Mouse (Mus musculus): ENCODE results near the gene Tmem41b. TPM values are rescaled to one million over a fixed set of nuclear protein-coding genes. Genes with fewer than 3 reads are reported as not detected.

The Tmem41b gene
- polyA plus RNA-seq, 1 experiment from 2014 or later = 42.8 TPM

GRCm38 (mm10) chr7:109959716-109960612 is 26.8 kb downstream of the Tmem41b start, which contains the start of gene Dennd5a:
Gene Dennd5a (minus strand): TSS chr7:109960470.
- DNase-seq (ENCODE audit: low read depth, low spot score) (no peak), ATAC-seq (peak; percentile 83)
- CTCF ChIA-PET = no interaction called here
- in situ Hi-C loops (cut with MboI; ENCODE audit: low pct_unique_long_range_greater_than_20kb) = no loop called here
- POLR2A ChIA-PET = interaction anchor here (1.0 to 1.1 kb wide), 2 partner anchors 14 to 61 kb away, joined by 3 to 4 read pairs; no protein-coding TSS in a partner anchor
- TF ChIP-seq CTCF (IDR thresholded peaks at IDR 0.05) = no peak
- H3K27me3 ChIP-seq = no peaks in the 10 kb centered on the region

- ChIA-PET POLR2A (interaction anchor here (1.4 kb wide), 1 partner anchor 103 kb away, joined by 3 read pairs; no protein-coding TSS in a partner anchor), CTCF (interaction anchor here (1.2 kb wide), 1 partner anchor 10 kb away, joined by 3 read pairs; no protein-coding TSS in a partner anchor)
- no peak for TF ChIP-seq CTCF (IDR thresholded peaks at IDR 0.05)
- no peak for ATAC-seq
- no peaks in the 10 kb centered on the region for H3K27me3 ChIP-seq
- DNase-seq (ENCODE audit: low read depth, low spot score) = no peak
- in situ Hi-C loops (cut with MboI; ENCODE audit: low pct_unique_long_range_greater_than_20kb) = no loop called here
Measured at GRCm38 (mm10) chr7:109958843-109959715, 27.6 kb downstream of the Tmem41b start.

GRCm38 (mm10) chr7:109957996-109958789 is 28.5 kb downstream of the Tmem41b start:
- no peaks in the 10 kb centered on the region for H3K27me3 ChIP-seq
- ATAC-seq = no peak
- DNase-seq (ENCODE audit: low read depth, low spot score) = no peak
- CTCF ChIA-PET = interaction anchor here (1.2 to 1.5 kb wide), 2 partner anchors 11 kb away, joined by 3 to 7 read pairs; no protein-coding TSS in a partner anchor
- TF ChIP-seq CTCF (IDR thresholded peaks at IDR 0.05) = no peak
- in situ Hi-C loops (cut with MboI; ENCODE audit: low pct_unique_long_range_greater_than_20kb) = no loop called here
- POLR2A ChIA-PET = interaction anchor here (0.6 to 1.4 kb wide), 2 partner anchors 18 to 104 kb away, joined by 3 read pairs; no protein-coding TSS in a partner anchor

DNA sequence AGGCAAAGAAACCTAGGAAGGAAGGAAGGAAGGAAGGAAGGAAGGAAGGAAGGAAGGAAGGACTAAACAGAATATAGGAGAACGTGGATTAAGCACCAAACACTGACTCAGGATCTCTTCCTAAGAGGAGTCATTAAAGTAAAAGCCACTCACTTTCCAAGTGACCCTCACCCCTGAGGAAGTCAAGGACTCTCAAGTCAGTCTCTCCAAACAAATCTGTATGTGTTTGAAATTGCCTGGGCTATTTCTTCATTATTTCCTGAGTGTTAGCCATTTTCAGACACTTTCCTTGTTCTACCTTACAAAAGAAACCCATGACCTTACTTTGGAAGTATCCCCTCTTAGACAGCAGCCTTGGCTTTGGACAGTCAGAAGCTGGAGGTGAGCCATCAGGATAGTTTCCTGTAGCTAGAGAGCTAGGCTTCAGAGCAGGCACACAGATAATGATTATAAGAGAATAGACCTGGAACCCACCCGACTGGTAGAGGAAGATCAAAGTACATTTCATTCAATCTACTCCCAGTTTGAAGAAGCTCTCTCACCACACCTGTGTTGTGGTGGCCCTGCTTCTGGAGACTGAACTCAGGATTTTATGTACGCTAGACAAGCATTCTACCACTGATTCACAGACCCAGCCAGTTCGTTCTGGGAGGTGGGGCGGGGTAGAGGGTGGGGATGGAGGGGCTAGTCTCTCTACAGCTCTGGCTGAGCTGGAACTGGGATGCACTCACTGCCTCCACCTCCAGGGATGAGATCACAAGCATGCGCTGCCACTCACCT is 31.9 kb downstream of the Tmem41b start:
- in situ Hi-C loops (cut with MboI; ENCODE audit: low pct_unique_long_range_greater_than_20kb) = no loop called here
- no peaks in the 10 kb centered on the region for H3K27me3 ChIP-seq
- no peak for DNase-seq (ENCODE audit: low read depth, low spot score)
- no peak for ATAC-seq
- ChIA-PET POLR2A (no interaction called here), CTCF (no interaction called here)
- TF ChIP-seq CTCF (IDR thresholded peaks at IDR 0.05) = no peak

- CTCF ChIA-PET = no interaction called here
- ATAC-seq = no peak
Measured at GRCm38 (mm10) chr7:109951297-109951696, 35.4 kb downstream of the Tmem41b start.

DNA sequence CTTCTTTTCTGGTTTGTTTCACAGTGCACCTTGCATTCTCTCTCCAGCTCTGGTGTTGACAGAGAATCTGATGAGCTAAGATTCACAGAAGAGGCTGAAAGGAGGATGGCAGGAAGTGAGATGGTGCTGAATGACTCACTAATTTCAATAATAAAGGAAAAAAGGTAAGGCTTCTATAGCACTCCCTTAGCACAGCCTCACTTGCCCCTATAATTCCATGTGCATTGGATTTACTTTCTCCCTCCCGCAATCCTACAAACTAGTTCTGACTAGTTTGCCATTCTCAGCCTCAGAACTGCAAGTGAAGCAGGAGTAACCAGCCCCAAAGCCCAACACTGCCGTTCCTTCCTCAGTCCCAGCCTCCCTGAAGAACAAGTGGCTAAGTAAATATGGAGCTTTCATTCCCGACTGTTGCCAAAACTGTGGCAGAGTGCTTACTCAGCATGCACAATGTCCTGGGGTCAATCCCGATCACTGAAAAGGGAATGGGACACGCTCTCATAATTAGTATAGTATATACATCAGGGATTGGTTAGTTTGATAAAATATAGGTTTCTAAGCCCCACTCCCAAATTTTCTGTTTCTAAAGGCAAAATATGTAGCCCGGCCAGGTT is 42.2 kb downstream of the Tmem41b start:
- H3K27me3 ChIP-seq = no peaks in the 10 kb centered on the region
- in situ Hi-C loops (cut with MboI; ENCODE audit: low pct_unique_long_range_greater_than_20kb) = no loop called here
- no peak for TF ChIP-seq CTCF (IDR thresholded peaks at IDR 0.05)
- POLR2A ChIA-PET = no interaction called here
- no peak for DNase-seq (ENCODE audit: low read depth, low spot score)
- CTCF ChIA-PET = interaction anchor here (1.5 kb wide), 1 partner anchor 9 kb away, joined by 4 read pairs; no protein-coding TSS in a partner anchor
- no peak for ATAC-seq

More at GRCm38 (mm10) chr7:109951297-109951696, 35.4 kb downstream of the Tmem41b start:
- in situ Hi-C loops (cut with MboI; ENCODE audit: low pct_unique_long_range_greater_than_20kb) = no loop called here
- POLR2A ChIA-PET = no interaction called here
- DNase-seq (ENCODE audit: low read depth, low spot score) = no peak
- no peak for TF ChIP-seq CTCF (IDR thresholded peaks at IDR 0.05)
- no peaks in the 10 kb centered on the region for H3K27me3 ChIP-seq

DNA sequence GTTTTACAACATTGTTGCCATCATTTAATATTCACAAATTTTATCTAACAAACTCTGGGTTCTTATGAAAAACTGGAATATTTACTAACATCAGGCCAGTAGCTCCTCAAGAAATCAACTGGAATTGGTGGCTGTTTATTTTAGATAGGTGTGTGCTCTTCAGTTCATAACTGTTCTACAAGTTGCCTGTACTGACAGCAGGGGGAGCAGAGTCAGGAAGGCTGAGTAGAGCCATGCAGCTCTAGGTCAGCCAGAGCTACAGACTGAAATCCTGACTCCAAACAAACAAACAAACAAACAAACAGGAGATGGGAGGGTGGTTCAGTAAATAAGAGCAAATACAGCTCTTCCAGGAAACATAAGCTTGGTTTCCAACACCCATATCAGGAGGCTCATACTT is 57.1 kb downstream of the Tmem41b start:
- DNase-seq (ENCODE audit: low read depth, low spot score) = no peak
- ChIA-PET CTCF (interaction anchor here (0.9 to 1.6 kb wide), 5 partner anchors 10 to 40 kb away, joined by 3 to 5 read pairs (median 3); no protein-coding TSS in a partner anchor), POLR2A (no interaction called here)
- no peak for ATAC-seq
- in situ Hi-C loops (cut with MboI; ENCODE audit: low pct_unique_long_range_greater_than_20kb) = no loop called here
- no peaks in the 10 kb centered on the region for H3K27me3 ChIP-seq
- TF ChIP-seq CTCF (IDR thresholded peaks at IDR 0.05) = peak; percentile 15

GRCm38 (mm10) chr7:109928365-109928764 is 58.4 kb downstream of the Tmem41b start:
- CTCF ChIA-PET = interaction anchor here (1.3 kb wide), 2 partner anchors 9 to 13 kb away, joined by 3 to 4 read pairs; no protein-coding TSS in a partner anchor
- H3K27me3 ChIP-seq = no peaks in the 10 kb centered on the region
- ATAC-seq (no peak), DNase-seq (ENCODE audit: low read depth, low spot score) (no peak)
- TF ChIP-seq CTCF (IDR thresholded peaks at IDR 0.05) = no peak
- in situ Hi-C loops (cut with MboI; ENCODE audit: low pct_unique_long_range_greater_than_20kb) = no loop called here
- POLR2A ChIA-PET = no interaction called here

GRCm38 (mm10) chr7:109924965-109925364 is 61.8 kb downstream of the Tmem41b start:
- ATAC-seq = no peak
- in situ Hi-C loops (cut with MboI; ENCODE audit: low pct_unique_long_range_greater_than_20kb) = no loop called here
- no peak for DNase-seq (ENCODE audit: low read depth, low spot score)
- ChIA-PET CTCF (no interaction called here), POLR2A (no interaction called here)
- H3K27me3 ChIP-seq = no peaks in the 10 kb centered on the region
- TF ChIP-seq CTCF (IDR thresholded peaks at IDR 0.05) = no peak

All from Patski (cell line).